Mouse (Mus musculus) cerebellum, postnatal 36 days (tissue): ENCODE data around the gene Axin1.

Experiments used
- DNase-seq, 2 experiments: peaks; one replicate each; pipeline ENCODE4 v3.0.0; 2021 to 2022; ENCODE audit warnings: mixed read lengths in 2 of 2

The Axin1 gene

GRCm38 (mm10) chr17:26192481-26193190 is 54.1 kb downstream of the Axin1 start:
- DNase-seq = no peak

GRCm38 (mm10) chr17:26198892-26199291 is 60.4 kb downstream of the Axin1 start, which contains the start of gene Pdia2:
TSS of gene Pdia2 (minus strand) at chr17:26199087.
- DNase-seq = no peak

- DNase-seq = no peak
Measured at GRCm38 (mm10) chr17:26200831-26201705, 62.6 kb downstream of the Axin1 start.

- no peak for DNase-seq
Measured at GRCm38 (mm10) chr17:26201998-26202397, 63.5 kb downstream of the Axin1 start.

GRCm38 (mm10) chr17:26202737-26203136 is 64.2 kb downstream of the Axin1 start, which contains the start of gene Rgs11:
TSS of gene Rgs11 (plus strand) at chr17:26202951.
- peak; percentile 23 to 41 for DNase-seq

- peak; percentile 25 for DNase-seq
Measured at GRCm38 (mm10) chr17:26203321-26203811, 64.9 kb downstream of the Axin1 start.

GRCm38 (mm10) chr17:26204766-26205165 is 66.3 kb downstream of the Axin1 start:
- DNase-seq = no peak

GRCm38 (mm10) chr17:26206392-26206791 is 67.9 kb downstream of the Axin1 start:
- no peak for DNase-seq

GRCm38 (mm10) chr17:26207686-26208085 is 69.2 kb downstream of the Axin1 start, which contains the start of gene Arhgdig:
TSS of gene Arhgdig (minus strand) at chr17:26207786.
- DNase-seq = no peak

- DNase-seq = no peak
Measured at GRCm38 (mm10) chr17:26212241-26212640, 73.8 kb downstream of the Axin1 start.

GRCm38 (mm10) chr17:26212681-26213080 is 74.2 kb downstream of the Axin1 start:
- no peak for DNase-seq

- no peak for DNase-seq
Measured at GRCm38 (mm10) chr17:26221508-26221907, 83.0 kb downstream of the Axin1 start.

GRCm38 (mm10) chr17:26225150-26225549 is 86.7 kb downstream of the Axin1 start:
- no peak for DNase-seq

- no peak for DNase-seq
Measured at GRCm38 (mm10) chr17:26229776-26230175, 91.3 kb downstream of the Axin1 start.

- DNase-seq = no peak
Measured at GRCm38 (mm10) chr17:26231156-26231555, 92.7 kb downstream of the Axin1 start.

- DNase-seq = no peak
Measured at GRCm38 (mm10) chr17:26232863-26233262, 94.4 kb downstream of the Axin1 start.

GRCm38 (mm10) chr17:26234386-26234785 is 95.9 kb downstream of the Axin1 start:
- no peak for DNase-seq

- no peak for DNase-seq
Measured at GRCm38 (mm10) chr17:26235077-26235815, 96.8 kb downstream of the Axin1 start.

GRCm38 (mm10) chr17:26237667-26238066 is 99.2 kb downstream of the Axin1 start:
- DNase-seq = no peak

GRCm38 (mm10) chr17:26239551-26239950 is 101.1 kb downstream of the Axin1 start:
- DNase-seq = no peak

- DNase-seq = no peak
Measured at GRCm38 (mm10) chr17:26240120-26240790, 101.8 kb downstream of the Axin1 start.

GRCm38 (mm10) chr17:26240990-26241389 is 102.5 kb downstream of the Axin1 start:
- DNase-seq = no peak
